Mouse (Mus musculus) hindbrain, embryonic 12.5 days (tissue): ENCODE measurements at regions not wholly inside any gene's neighbourhood (a gene's known extent, or its start where the extent isn't known, plus 50 kb on each side); places are given as distances from the start of the nearest gene placed in this dataset.
"Not testable (repeated sequence)": the region's sequence is repeated elsewhere in the genome, so short reads cannot be mapped to it uniquely, and the experiment has no call there.

Experiments
- ATAC-seq: fragments of 200-750 bp; cut with Nextera tagmentation; 2 replicates; pipeline ENCODE4 v1.8.0; 2017; ENCODE audit warnings: moderate TSS enrichment; ENCODE audit not compliant: low FRiP score
- H3K27ac ChIP-seq: fragments of 300-500 bp; sonication (generic); 2 replicates; pipeline ENCODE4 v1.5.1; 2016; ENCODE audit warnings: mild to moderate bottlenecking
- H3K27me3 ChIP-seq: fragments of 300-500 bp; sonication (generic); 2 replicates; pipeline ENCODE4 v1.6.1; 2016; ENCODE audit warnings: mild to moderate bottlenecking
- H3K36me3 ChIP-seq: fragments of 300-500 bp; sonication (generic); 2 replicates; pipeline ENCODE4 v1.6.1; 2016; ENCODE audit warnings: mild to moderate bottlenecking
- H3K4me1 ChIP-seq: fragments of 300-500 bp; sonication (generic); 2 replicates; pipeline ENCODE4 v1.6.1; 2016
- H3K4me2 ChIP-seq: fragments of 300-500 bp; sonication (generic); replicated peaks from 2 replicates; pipeline ENCODE4 v1.6.1; 2016; ENCODE audit warnings: mild to moderate bottlenecking
- H3K4me3 ChIP-seq: fragments of 300-500 bp; sonication (generic); 2 replicates; pipeline ENCODE4 v1.5.1; 2016; ENCODE audit warnings: mild to moderate bottlenecking
- H3K9ac ChIP-seq: fragments of 300-500 bp; sonication (generic); 2 replicates; pipeline ENCODE4 v1.6.1; 2016; ENCODE audit warnings: mild to moderate bottlenecking, moderate library complexity
- H3K9me3 ChIP-seq: fragments of 300-500 bp; sonication (generic); replicated peaks from 2 replicates; pipeline ENCODE4 v1.6.1; 2016; ENCODE audit warnings: mild to moderate bottlenecking
- WGBS: fragments of 180-500 bp; shearing (Covaris S2); methylation state at CpG from one replicate; pipeline ENCODE4 v1.1.7; 2016; 5-methylcytosine and 5-hydroxymethylcytosine counted together

DNA sequence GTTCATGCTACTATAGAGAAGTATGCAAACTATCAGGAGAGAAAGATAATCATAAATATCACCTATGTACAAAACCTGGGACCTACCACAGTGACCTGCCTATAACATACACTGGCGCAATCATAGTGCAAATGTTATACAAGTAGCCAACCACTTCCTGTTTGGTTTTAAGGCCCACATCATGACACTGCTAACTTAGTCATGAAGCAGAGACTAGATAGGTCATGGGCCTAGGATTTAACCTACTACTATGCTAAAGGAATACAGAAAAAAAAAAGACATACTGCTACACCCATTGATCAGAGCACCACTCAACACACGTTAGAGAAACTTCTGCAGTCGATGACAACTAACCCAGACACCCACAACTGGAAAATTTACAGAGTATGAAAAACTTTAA is 498.6 kb upstream of the Acvr2a start:
- Histone ChIP-seq H3K9ac (no peak overlapping the region), H3K27ac (no peak overlapping the region), H3K4me3 (no peak overlapping the region), H3K27me3 (no peaks in the 10 kb centered on the region), H3K9me3 (no peaks in the 10 kb centered on the region), H3K4me2 (no peak overlapping the region), H3K4me1 (peaks cover 14% of the 10 kb centered on the region), H3K36me3 (no peaks in the 10 kb centered on the region)
- 94% methylated on average over 3 of the region's 3 CpGs for WGBS
- no peak for ATAC-seq

GRCm38 (mm10) chr2:48316180-48316889 is 497.6 kb upstream of the Acvr2a start:
- no peaks in the 10 kb centered on the region for H3K27me3 ChIP-seq
- no peak overlapping the region for H3K27ac ChIP-seq
- H3K4me3 ChIP-seq, result no peak overlapping the region
- no peaks in the 10 kb centered on the region for H3K9me3 ChIP-seq
- H3K4me1 ChIP-seq, result peaks cover 14% of the 10 kb centered on the region
- no peak overlapping the region for H3K4me2 ChIP-seq
- no peak overlapping the region for H3K9ac ChIP-seq
- ATAC-seq, result no peak
- 83% methylated on average over 8 of the region's 8 CpGs for WGBS
- no peaks in the 10 kb centered on the region for H3K36me3 ChIP-seq

GRCm38 (mm10) chr2:48317821-48318220 is 496.1 kb upstream of the Acvr2a start:
- H3K4me3 ChIP-seq, result no peak overlapping the region
- H3K27me3 ChIP-seq, result no peaks in the 10 kb centered on the region
- no peaks in the 10 kb centered on the region for H3K36me3 ChIP-seq
- H3K4me2 ChIP-seq, result peak overlapping the region; percentile 24; the same call in 1 of the 2 replicates
- 40% methylated on average over 7 of the region's 7 CpGs for WGBS
- ATAC-seq, result peak; percentile 46; the same call in 1 of the 2 replicates
- H3K4me1 ChIP-seq, result peaks cover 14% of the 10 kb centered on the region
- no peaks in the 10 kb centered on the region for H3K9me3 ChIP-seq
- H3K9ac ChIP-seq, result no peak overlapping the region
- 0 out of 2 replicates have a peak overlapping the region, but pooled peaks have one; percentile 23 for H3K27ac ChIP-seq

DNA sequence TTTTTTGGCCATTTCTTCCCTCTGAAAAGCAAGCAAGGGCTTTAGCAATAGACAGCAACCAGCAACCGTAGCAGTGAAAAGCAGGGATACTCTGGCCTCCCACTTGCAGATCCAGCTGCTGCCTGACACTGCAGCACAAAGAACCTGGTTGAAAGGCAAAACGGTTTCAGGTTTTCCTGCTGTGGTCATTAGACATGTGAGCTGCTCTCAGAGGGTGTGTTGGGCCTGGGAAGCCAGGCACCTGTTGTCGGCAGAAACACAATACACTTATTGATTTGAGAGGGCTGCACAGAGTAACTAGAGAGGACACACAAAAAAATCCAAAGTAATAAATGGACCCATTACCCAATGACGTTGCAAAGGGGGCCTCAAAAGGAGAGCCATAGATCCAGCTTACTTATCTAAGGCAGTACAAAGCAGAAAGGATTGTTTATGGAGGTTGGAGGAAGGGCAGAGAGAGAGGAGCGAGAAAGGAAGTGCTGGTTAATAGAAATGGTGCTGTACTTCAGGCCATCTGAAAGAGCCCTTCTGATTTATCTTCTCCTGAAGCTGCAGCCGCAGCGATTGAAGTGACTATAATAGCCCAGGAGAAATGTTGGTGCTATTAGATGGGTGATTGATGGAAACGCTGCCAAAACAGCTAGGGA is 495.4 kb upstream of the Acvr2a start:
- H3K27me3 ChIP-seq, result no peaks in the 10 kb centered on the region
- no peak overlapping the region for H3K4me2 ChIP-seq
- no peak overlapping the region for H3K9ac ChIP-seq
- H3K9me3 ChIP-seq, result no peaks in the 10 kb centered on the region
- 29% methylated on average over 8 of the region's 8 CpGs for WGBS
- no peaks in the 10 kb centered on the region for H3K36me3 ChIP-seq
- H3K4me1 ChIP-seq, result peaks cover 14% of the 10 kb centered on the region
- no peak overlapping the region for H3K27ac ChIP-seq
- H3K4me3 ChIP-seq, result no peak overlapping the region
- ATAC-seq, result peak; percentile 47

DNA sequence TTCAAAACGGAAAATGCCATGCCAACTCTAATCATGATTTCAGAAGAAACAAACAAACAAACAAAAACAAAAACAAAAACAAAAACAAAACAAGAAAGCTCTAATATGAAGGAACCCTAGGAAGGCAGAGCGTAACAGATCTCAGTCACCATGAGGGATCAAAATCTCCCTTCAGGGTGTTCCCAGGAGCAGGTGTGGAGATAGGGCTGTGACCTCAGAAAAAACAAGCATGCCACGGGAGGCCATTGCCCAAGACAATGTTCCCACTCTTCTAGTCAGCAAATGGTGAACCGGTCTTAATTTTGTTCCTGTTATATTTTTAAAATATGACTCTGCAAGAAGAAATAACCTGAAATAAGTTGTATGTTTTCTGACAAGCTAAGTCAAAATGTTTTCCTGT is 492.4 kb upstream of the Acvr2a start:
- Histone ChIP-seq H3K9ac (no peak overlapping the region), H3K4me1 (peaks cover 14% of the 10 kb centered on the region), H3K4me2 (no peak overlapping the region), H3K4me3 (no peak overlapping the region), H3K9me3 (no peaks in the 10 kb centered on the region), H3K27ac (no peak overlapping the region), H3K27me3 (no peaks in the 10 kb centered on the region), H3K36me3 (no peaks in the 10 kb centered on the region)
- ATAC-seq, result no peak
- 77% methylated on average over 4 of the region's 4 CpGs for WGBS

- H3K9ac ChIP-seq, result no peak overlapping the region
- no peak for ATAC-seq
- H3K36me3 ChIP-seq, result no peaks in the 10 kb centered on the region
- H3K4me1 ChIP-seq, result peaks cover 14% of the 10 kb centered on the region
- no peak overlapping the region for H3K4me2 ChIP-seq
- H3K9me3 ChIP-seq, result no peaks in the 10 kb centered on the region
- WGBS, result 77% methylated on average over 5 of the region's 5 CpGs
- H3K4me3 ChIP-seq, result no peak overlapping the region
- no peak overlapping the region for H3K27ac ChIP-seq
- no peaks in the 10 kb centered on the region for H3K27me3 ChIP-seq
Observed at GRCm38 (mm10) chr2:48322278-48322677, 491.6 kb upstream of the Acvr2a start.

DNA sequence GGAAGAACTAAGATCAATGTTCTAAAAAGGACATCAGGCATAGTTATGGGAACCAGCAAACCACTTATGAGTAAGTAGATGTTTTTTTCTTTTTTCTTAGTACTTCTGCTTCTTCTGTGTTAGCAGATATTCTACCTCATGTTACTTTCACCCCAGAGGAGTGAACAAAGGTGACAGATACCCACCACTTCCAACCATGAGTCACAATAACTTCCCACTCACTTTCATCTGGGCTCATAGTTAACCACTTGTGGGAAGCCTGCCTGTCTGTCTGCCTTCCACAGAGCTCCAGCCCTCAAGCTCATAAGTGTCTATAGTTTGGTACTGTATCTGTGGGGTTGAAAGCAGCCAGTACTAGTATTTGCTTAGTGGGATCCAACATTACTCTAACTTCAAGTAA is 485.7 kb upstream of the Acvr2a start:
- H3K27me3 ChIP-seq, result no peaks in the 10 kb centered on the region
- no peak overlapping the region for H3K4me2 ChIP-seq
- no peak for ATAC-seq
- H3K27ac ChIP-seq, result no peak overlapping the region
- H3K9ac ChIP-seq, result no peak overlapping the region
- no peak overlapping the region for H3K4me3 ChIP-seq
- H3K36me3 ChIP-seq, result no peaks in the 10 kb centered on the region
- H3K4me1 ChIP-seq, result peaks cover 7% of the 10 kb centered on the region
- no peaks in the 10 kb centered on the region for H3K9me3 ChIP-seq

GRCm38 (mm10) chr2:48332783-48333182 is 481.1 kb upstream of the Acvr2a start:
- WGBS, result 49% methylated on average over 10 of the region's 10 CpGs
- peak overlapping the region; percentile 30 for H3K4me2 ChIP-seq
- no peak overlapping the region for H3K27ac ChIP-seq
- no peaks in the 10 kb centered on the region for H3K27me3 ChIP-seq
- no peak overlapping the region for H3K9ac ChIP-seq
- peaks cover 7% of the 10 kb centered on the region for H3K4me1 ChIP-seq
- no peak for ATAC-seq
- H3K4me3 ChIP-seq, result no peak overlapping the region
- H3K36me3 ChIP-seq, result no peaks in the 10 kb centered on the region
- no peaks in the 10 kb centered on the region for H3K9me3 ChIP-seq

- H3K27ac ChIP-seq, result no peak overlapping the region
- no peak for ATAC-seq
- no peak overlapping the region for H3K9ac ChIP-seq
- 84% methylated on average over 4 of the region's 4 CpGs for WGBS
- H3K4me3 ChIP-seq, result no peak overlapping the region
- no peak overlapping the region for H3K4me2 ChIP-seq
- H3K27me3 ChIP-seq, result no peaks in the 10 kb centered on the region
- H3K36me3 ChIP-seq, result no peaks in the 10 kb centered on the region
- no peaks in the 10 kb centered on the region for H3K9me3 ChIP-seq
- no peaks in the 10 kb centered on the region for H3K4me1 ChIP-seq
Observed at GRCm38 (mm10) chr2:48348021-48348420, 465.9 kb upstream of the Acvr2a start.

GRCm38 (mm10) chr2:48349794-48350193 is 464.1 kb upstream of the Acvr2a start:
- WGBS, result 82% methylated on average over 3 of the region's 3 CpGs
- H3K27ac ChIP-seq, result no peak overlapping the region
- H3K4me1 ChIP-seq, result no peaks in the 10 kb centered on the region
- no peaks in the 10 kb centered on the region for H3K27me3 ChIP-seq
- no peak overlapping the region for H3K4me2 ChIP-seq
- H3K36me3 ChIP-seq, result no peaks in the 10 kb centered on the region
- H3K4me3 ChIP-seq, result no peak overlapping the region
- H3K9me3 ChIP-seq, result no peaks in the 10 kb centered on the region
- no peak for ATAC-seq
- H3K9ac ChIP-seq, result no peak overlapping the region

DNA sequence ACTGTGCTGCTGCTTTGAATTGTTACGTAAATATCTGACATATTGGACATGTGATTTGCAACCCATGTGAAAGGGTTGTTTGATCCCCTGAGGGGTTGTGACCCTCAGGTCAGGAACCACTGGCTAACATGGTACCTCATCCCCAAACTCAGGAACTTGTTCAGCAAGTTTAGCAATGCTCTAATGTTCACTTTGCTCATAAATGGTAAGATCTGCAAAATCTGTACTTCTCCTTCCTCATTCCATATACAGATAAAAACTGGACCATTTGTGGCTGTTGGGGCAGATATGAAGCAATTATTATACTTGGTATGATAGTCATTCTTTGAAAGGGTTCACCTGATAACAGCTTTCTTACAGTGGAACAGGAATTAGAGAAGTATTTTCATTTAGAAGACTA is 463.7 kb upstream of the Acvr2a start:
- H3K4me2 ChIP-seq, result no peak overlapping the region
- H3K4me1 ChIP-seq, result no peaks in the 10 kb centered on the region
- H3K36me3 ChIP-seq, result no peaks in the 10 kb centered on the region
- WGBS, result 89% methylated on average over 1 of the region's 1 CpGs
- H3K9ac ChIP-seq, result no peak overlapping the region
- no peaks in the 10 kb centered on the region for H3K27me3 ChIP-seq
- no peaks in the 10 kb centered on the region for H3K9me3 ChIP-seq
- ATAC-seq, result no peak
- no peak overlapping the region for H3K27ac ChIP-seq
- H3K4me3 ChIP-seq, result no peak overlapping the region

DNA sequence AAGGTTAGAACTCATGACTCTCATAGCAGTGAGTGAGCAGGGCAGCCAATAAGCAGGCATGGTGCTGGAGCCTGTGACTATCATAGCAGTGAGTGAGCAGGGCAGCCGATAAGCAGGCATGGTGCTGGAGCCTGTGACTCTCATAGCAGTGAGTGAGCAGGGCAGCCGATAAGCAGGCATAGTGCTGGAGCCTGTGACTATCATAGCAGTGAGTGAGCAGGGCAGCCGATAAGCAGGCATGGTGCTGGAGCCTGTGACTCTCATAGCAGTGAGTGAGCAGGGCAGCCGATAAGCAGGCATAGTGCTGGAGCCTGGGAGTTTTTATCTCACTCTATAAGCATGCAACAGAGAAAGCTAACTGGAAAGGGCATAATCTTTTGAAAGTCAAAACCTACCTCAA is 442.3 kb upstream of the Acvr2a start:
- WGBS, result 85% methylated on average over 4 of the region's 4 CpGs
- H3K27ac ChIP-seq, H3K4me3 ChIP-seq, ATAC-seq, H3K9me3 ChIP-seq, H3K4me1 ChIP-seq, H3K36me3 ChIP-seq, H3K4me2 ChIP-seq, H3K9ac ChIP-seq, H3K27me3 ChIP-seq: not testable (repeated sequence)

DNA sequence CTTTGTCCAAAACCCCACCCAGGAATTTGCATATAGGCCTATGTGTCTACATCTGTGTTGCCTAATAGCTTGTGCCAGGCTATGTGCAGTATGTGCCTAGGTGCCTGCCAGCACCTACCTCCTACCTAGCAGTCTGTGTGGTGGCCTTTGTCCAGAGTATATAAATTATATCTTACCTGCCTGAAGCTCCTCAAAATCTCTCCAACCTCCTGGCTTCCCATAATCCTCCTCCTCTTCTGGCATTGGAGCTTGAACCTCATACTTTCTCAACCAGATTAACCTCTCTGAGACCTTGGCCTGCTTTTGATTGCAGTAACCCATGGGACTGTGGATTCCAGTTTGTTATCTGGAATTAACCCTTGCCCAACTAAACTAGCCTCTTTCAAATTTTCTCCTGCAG is 440.8 kb upstream of the Acvr2a start:
- no peaks in the 10 kb centered on the region for H3K4me1 ChIP-seq
- no peak for ATAC-seq
- no peaks in the 10 kb centered on the region for H3K27me3 ChIP-seq
- H3K4me3 ChIP-seq, result no peak overlapping the region
- H3K9ac ChIP-seq, result no peak overlapping the region
- no peak overlapping the region for H3K27ac ChIP-seq
- H3K4me2 ChIP-seq, result no peak overlapping the region
- no peaks in the 10 kb centered on the region for H3K36me3 ChIP-seq
- no peaks in the 10 kb centered on the region for H3K9me3 ChIP-seq
